Mouse (Mus musculus) frontal cortex, postnatal 10 days (tissue): ENCODE measurements at regions not wholly inside any gene's neighbourhood (a gene's known extent, or its start where the extent isn't known, plus 50 kb on each side); places are given as distances from the start of the nearest gene placed in this dataset.

Source experiments
- DNase-seq, 2 experiments: peaks; one replicate each; pipeline ENCODE4 v3.0.0; 2022; ENCODE audit warnings: low spot score in 2 of 2, mixed read lengths in 1 of 2

DNA sequence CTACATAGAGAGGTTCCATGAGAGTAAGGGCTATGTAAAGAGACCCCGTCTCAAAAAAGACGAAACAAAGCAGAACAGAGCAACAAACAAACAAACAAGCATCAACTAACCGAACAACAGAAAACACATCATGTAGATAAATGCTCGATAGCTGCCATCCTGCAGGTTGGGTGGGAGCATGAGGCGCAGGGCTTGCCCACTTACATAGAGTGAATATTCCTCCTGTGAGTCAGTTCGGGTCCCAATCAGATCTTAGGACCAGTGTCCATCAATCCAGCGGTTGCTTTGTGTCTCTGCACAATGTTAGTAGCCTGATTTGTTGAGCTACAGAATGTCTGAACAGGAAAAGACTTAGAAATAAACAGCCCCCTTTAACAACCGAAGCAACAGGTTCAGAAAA lies 129.4 kb upstream of the Rcn1 start:
- DNase-seq: no peak

DNA sequence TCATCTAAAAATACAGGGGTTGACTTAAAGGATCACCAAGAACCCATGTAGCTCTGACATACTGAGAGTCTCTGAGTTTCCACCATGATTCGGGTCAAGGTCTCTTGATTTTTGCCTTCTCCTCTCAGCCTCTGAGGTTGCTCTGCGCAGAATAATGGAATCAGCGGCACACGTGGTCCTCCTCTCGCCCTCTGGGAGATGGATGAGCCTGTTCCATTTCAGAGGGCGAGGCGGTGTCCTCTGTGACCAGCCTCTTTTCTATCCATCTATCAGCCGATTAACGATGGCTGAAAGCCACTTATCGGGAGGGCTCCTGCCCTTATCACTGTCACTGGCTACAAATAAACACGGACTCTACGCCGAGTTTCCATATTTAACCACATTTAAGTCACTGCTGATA lies 124.6 kb upstream of the Pax6 start:
- DNase-seq: no peak

DNA sequence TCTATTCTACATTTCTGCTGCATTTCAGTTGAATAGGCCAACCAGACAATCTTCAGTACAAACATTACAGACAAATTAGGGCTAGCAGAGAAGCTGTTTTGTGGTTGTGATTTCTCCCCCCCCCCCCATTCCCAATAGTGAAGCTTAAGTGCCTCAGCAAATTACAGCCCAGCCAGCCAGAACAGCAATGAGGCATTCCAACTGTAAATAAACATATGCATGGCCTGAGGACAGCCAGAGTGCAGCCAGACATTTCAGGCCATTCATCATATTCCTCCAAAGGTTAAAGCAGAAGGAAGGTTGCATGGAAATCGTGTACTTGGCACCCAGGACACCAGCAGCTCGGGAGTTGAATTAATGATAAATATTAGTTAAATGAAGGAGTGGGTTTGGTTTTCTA lies 116.6 kb upstream of the Pax6 start:
- no peak for DNase-seq

DNA sequence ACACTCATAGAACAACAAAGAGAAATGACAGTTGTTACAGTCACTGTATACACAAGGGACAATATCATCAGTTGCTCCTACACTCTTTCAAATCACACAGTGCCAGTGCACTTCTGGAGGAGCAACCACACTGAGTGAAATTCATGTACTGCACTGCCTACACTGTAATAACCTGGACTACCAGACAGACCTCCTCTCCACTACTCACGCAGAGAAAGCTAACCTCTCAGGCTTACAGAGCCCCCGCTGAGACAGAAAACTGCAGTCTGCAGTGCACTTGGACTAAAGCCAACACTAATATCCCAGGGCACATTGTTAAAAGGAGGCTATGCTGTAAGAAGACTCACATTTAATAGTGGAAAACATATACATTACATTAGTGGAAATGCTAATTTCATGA lies 81.9 kb upstream of the Pax6 start:
- DNase-seq: no peak

DNA sequence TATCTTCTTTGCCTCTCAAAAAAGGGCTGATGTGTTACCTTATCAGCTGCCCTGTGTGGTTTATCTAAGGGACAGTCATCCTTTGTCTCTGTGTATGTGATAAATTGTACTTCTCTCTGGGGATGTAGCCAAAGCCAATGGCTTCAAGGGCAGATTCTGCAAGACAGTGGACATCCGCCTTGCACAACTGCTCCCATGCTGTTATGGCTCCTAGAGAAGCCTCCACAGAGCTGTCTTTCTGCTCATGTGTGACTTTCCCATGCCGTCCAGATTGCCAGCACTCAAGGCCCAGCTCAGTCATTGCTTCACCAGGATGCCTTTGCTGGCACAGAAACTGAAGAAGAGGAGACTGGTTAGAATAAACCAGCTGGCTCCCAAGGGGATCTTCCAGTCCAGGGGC lies 74.6 kb upstream of the Pax6 start:
- no peak for DNase-seq

DNA sequence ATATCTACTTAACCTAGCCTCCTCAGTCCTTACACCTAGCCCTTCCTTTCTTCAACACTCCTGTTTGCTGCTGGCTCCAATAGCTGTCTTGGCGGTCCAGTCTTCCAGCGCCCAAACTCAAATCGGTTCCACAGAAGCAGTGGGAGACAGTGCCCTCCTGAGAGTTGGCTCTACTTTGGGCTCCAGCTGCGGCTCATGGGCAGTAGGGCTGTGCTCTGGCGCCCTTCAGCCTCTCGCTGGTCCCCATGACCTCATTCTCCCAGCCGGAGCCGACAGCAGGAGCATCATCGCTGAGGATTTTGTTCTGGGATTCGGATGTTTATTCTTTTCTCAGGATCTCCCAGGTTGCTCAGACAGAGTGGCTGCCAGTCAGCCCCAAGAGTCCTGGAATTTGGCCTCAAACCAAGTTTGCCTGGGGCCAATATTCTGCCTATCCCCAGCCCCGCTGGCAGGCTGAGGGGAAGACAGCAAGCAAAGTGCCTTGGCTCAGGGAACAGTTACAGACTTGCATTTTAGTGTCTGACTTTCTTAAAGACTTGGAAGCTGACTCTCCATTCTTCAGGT lies 64.1 kb upstream of the Pax6 start:
- peak in 1 of 2 experiments; percentile 9 for DNase-seq

DNA sequence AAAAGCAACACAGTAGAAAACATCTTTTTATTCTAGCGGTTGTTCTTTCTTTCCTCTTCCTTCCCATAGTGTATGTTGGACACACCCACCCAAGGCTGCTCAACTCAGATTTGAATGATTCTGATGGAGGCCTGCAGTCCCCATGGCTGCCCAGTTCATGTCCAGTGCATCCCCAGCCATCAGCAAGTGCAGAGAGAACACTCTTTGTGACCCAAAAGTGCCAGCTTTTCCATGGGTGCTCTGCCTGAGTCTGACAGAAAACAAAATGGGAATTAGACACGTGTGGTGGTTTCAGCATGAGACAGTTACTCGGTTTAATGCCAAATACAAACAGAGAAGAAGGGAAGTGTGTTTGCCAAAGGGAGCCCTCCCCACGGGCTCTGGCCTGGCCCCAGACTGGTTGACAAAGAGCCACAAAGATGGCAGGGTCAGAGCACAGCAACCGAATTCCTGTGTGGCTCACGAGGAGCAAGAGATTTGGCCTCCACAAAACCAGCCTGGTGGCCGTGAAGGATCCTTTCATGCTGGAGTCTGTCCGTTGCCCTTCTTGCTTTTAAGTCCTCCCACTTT lies 60.6 kb upstream of the Pax6 start:
- peak in 1 of 2 experiments; percentile 14 for DNase-seq

DNA sequence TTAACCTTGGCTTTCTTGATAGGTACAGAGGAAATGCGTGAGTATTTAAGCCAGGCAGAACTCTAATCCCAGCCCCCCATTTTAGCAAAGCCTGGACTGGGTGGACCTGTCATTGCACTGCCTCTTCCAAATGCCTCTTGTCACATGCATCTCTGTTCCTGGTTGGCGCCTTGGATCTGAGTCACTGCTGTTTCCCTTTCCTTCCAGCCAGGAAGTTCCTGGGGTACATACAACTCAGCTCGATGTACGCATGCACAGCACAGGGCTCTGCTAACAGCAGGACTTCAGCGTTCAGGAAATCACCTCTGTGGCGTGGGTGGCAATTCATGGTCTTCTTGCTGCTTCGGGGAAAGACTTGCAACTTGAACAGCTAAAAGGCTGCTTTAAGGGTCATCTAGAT lies 59.9 kb upstream of the Pax6 start:
- DNase-seq: no peak

DNA sequence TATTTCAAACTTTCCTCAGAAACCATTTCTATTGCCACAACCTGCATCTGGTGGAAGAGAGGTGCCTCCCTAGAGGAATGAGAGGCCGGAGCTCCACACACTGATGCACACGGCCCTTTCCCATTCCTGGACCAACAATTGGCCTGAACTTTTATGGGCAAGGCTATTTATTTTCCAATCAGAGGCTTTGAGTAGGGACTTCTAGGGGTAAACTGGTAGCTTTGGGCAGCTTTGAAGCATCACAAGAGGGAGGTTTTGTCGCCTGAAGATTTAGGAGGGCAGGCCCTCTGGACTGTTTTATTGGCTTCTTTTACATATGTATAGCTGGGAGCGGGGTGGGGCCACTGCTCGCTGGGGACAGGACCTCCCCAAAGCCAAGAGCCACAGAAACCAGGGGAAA lies 57.7 kb upstream of the Pax6 start:
- no peak for DNase-seq

DNA sequence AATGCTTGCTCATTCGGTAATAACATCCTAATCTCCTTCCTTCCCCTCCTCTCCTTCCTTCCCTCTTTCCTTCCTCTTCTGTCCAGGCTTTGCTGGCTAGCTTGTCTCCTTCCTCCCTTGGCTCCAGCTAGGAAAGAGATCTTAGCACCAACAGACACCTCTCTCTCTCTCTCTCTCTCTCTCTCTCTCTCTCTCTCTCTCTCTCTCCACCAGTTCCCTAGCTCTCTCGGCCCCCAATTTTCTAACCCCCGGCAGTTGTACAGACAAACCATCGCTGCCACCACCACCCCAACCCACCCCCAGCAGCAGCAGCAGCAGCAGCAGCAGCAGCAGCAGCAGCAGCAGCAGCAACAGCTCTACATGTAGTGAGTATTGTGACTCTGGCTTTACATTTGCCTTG lies 57.0 kb upstream of the Pax6 start:
- DNase-seq: no peak

DNA sequence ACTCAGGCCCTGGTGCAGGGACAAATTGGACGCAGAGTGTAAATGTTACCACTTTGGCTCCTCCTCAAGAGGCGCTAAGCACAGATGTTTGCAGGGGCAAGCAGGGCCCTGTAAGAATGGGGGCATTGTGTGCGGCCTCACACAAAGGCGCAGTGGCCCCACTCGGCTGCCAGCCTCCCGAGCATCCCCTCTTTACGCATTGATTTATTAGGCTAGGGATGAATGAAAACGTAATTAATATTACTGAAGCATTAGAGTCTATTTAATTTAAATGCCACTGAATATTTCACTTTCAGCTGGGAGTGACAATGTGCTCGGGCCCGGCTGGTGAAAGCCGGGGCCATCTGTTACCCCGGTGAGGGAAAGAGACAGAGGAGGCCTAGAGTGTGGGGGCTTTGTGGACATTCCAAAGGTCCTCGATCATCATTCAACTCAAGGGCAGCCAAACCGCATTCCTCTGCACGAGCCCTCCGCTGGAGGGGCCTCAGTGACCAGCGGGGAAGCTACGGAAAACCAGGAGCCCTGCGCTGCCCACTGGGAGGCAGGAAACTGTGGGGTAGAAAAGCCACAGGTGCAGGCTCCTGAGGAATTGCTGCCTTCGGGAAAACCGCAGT lies 56.5 kb upstream of the Pax6 start:
- peak in 1 of 2 experiments; percentile 5 for DNase-seq

DNA sequence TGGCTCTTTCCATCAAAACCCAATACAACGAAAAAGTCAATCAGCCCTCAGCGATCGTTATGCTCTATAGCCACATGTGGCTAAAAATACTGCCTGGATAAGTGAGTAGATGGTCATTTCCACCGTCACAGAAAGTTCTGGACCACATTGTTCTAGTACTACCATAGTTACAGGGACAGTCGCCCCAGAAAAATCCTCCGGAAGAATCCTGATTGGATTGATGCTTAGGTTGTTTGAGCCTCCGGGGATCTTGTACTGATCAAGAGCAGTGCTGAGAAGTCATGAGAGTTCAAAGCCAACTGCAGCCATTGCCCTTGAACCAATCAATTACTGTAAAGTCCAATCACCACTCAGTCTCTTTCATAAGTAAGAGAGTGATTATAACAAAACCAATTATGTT lies 56.0 kb upstream of the Pax6 start:
- no peak for DNase-seq

DNA sequence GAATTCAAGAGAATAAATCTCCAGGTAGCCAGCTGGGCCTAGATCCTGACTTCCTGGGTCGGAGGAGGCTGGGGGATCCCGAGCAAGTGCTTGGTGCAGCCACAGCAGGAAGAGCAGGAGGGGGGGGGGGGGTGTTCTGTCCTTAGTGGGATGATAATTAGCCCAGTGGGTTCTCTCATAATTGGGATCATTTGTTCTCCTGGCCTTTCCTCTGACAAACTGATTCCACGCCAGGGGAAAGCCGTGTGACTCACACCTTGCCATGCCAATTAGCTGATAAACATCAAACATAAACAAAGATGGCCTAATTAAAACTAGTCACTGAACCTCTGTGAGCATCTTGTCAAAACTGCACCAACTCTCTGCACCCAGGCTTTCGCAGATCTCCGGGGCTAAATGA lies 55.5 kb upstream of the Pax6 start:
- DNase-seq: no peak

DNA sequence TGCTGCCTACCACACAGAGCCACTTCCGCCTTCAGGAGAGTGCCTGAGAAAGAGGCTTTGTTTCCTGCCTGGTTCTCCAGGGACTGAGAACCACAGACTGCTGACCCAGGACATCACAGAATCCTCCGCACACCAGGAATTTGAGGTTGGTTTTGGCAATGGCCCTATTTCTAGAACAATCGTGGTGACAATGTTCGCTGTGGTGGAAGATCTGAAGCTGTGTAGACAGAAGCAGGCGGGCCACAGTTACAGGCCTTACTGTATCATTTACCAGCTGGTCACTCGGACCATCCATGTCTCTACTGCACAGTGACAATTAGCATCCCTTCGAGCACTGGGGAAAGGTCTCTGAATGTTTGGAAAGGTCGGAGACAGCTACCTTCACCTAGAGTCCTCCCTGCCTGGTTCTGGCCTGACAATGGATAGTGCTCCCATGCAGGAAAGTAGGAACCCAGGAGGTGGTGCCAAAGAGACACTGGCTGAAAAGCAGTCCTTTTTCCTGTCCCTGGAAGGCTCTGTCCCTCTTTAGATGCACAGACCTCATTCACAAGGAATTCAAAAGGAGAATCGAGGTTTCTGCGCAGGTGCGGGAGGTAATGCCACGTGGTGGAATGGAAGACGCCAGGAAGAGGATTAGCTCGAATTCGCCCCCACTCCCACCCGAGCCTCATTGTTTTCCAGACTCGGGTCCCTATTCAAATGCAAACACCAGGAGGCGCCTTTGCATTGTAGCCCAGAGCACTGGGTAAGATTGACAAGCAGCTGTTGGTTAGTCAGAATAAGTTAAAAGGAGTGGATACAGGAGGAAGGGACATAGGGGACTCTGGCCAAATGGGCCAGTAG lies 52.6 kb upstream of the Pax6 start:
- peak; percentile 8 to 37 for DNase-seq
